Mouse (Mus musculus): Measurements from ENCODE around the gene Hmga1.

GRCm38 (mm10) chr17:27532095-27532494, 24.2 kb upstream of the Hmga1 start:
- no peak for TF ChIP-seq CTCF (IDR thresholded peaks at IDR 0.05; ENCODE audit: low read depth, low read length)
- no peak for TF ChIP-seq GATA2 (IDR thresholded peaks at IDR 0.05; ENCODE audit: borderline replicate concordance, low read depth, low read length)
